Mouse (Mus musculus) forebrain, embryonic 13.5 days (tissue): ENCODE measurements at regions not wholly inside any gene's neighbourhood (a gene's known extent, or its start where the extent isn't known, plus 50 kb on each side); places are given as distances from the start of the nearest gene placed in this dataset.
A peak's percentile ranks its signal among the peaks of the same experiment; 100 is the strongest.

Experiments
- ATAC-seq: fragments of 200-750 bp; cut with Nextera tagmentation; 2 replicates; pipeline ENCODE4 v1.8.0; 2017
- H3K27ac ChIP-seq: fragments of 300-500 bp; sonication (generic); 2 replicates; pipeline ENCODE4 v1.5.1; 2015; ENCODE audit warnings: inconsistent platforms, mild to moderate bottlenecking, moderate library complexity
- H3K27me3 ChIP-seq: fragments of 300-500 bp; sonication (generic); 2 replicates; pipeline ENCODE4 v1.6.1; 2015; ENCODE audit warnings: mild to moderate bottlenecking, inconsistent platforms
- H3K36me3 ChIP-seq: fragments of 300-500 bp; sonication (generic); 2 replicates; pipeline ENCODE4 v1.6.1; 2015; ENCODE audit warnings: mild to moderate bottlenecking, inconsistent platforms; ENCODE audit not compliant: poor library complexity, severe bottlenecking
- H3K4me1 ChIP-seq: fragments of 300-500 bp; sonication (generic); 2 replicates; pipeline ENCODE4 v1.6.1; 2015; ENCODE audit warnings: inconsistent platforms
- H3K4me2 ChIP-seq: fragments of 300-500 bp; sonication (generic); 2 replicates; pipeline ENCODE4 v1.6.1; 2015; ENCODE audit warnings: inconsistent platforms, mild to moderate bottlenecking, moderate library complexity
- H3K4me3 ChIP-seq: fragments of 300-500 bp; sonication (generic); 2 replicates; pipeline ENCODE4 v1.5.1; 2015; ENCODE audit warnings: mild to moderate bottlenecking, inconsistent platforms
- H3K9ac ChIP-seq: fragments of 300-500 bp; sonication (generic); 2 replicates; pipeline ENCODE4 v1.6.1; 2015; ENCODE audit warnings: mild to moderate bottlenecking, inconsistent platforms
- H3K9me3 ChIP-seq: fragments of 300-500 bp; sonication (generic); replicated peaks from 2 replicates; pipeline ENCODE4 v1.6.1; 2016; ENCODE audit warnings: inconsistent platforms
- WGBS: fragments of 180-500 bp; shearing (Covaris S2); methylation state at CpG from one replicate; pipeline ENCODE4 v1.1.7; 2015; 5-methylcytosine and 5-hydroxymethylcytosine counted together

DNA sequence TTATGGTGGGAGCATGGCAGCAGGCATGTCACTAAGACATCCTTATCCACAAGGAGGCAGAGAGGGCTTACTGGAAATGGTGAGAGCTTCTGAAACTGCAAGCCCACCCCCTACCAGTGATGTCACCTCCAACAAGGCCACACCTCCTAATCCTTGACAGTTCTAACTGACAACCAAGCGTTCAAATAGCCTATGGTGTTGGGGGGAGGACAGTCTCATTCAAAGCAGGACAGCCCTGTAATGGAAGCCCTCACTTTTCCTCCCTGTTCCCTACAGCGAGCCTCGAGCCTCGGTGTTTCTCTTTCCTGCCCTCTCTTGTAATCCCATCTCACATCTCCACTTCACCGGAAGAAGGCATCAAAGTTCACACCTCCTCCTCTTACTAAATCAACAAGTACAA, 2290.6 kb upstream of the Gm7489 start:
- H3K4me2 ChIP-seq: no peak overlapping the region
- H3K27me3 ChIP-seq: no peaks in the 10 kb centered on the region
- no peak for ATAC-seq
- peaks cover 9% of the 10 kb centered on the region for H3K4me1 ChIP-seq
- no peaks in the 10 kb centered on the region for H3K36me3 ChIP-seq
- H3K4me3 ChIP-seq: no peak overlapping the region
- no peaks in the 10 kb centered on the region for H3K9me3 ChIP-seq
- WGBS: 80% methylated on average over 5 of the region's 5 CpGs
- H3K9ac ChIP-seq: no peak overlapping the region
- H3K27ac ChIP-seq: no peak overlapping the region

DNA sequence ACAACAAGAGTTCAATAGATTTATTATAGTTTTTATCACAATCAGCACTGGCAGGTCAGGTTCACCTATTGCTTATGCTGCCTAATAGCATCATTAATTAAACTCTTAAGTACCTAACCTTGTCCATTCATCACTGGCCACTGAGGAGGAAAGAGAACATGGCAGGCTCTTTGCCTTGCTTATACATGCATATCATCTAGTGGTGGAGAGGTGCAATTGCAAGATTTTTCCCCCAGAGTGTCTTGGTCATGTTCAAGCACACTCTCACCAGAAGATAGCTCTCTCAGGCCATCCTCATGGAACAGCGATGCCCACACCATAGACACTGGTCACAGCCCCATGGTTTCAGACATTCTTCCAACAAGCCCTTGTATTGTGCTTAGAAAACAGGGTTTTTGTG, 2289.1 kb upstream of the Gm7489 start:
- H3K4me1 ChIP-seq: peaks cover 9% of the 10 kb centered on the region
- WGBS: 85% methylated on average over 1 of the region's 1 CpGs

DNA sequence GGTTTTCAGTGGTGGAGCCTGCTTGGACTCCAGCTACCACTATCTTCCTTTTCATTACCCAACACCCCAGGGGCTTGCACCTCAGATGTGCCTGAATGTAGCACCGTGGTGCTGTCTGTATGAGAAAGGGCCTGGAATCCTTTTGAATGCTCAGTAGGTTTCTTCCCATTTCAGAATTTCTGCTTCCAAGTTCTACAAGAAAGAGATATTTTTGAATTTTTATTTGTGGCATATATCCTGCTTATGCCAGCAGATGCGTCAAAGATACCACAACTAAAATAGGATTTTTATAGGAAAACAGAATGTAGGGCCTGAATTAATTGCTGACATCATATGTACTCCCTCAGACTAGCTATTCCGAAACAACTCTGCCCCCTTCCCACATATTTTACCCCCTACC, 2286.9 kb upstream of the Gm7489 start:
- no peak for ATAC-seq
- no peaks in the 10 kb centered on the region for H3K4me1 ChIP-seq
- H3K27ac ChIP-seq: no peak overlapping the region
- H3K4me2 ChIP-seq: no peak overlapping the region
- H3K4me3 ChIP-seq: no peak overlapping the region
- 91% methylated on average over 3 of the region's 3 CpGs for WGBS
- H3K9ac ChIP-seq: no peak overlapping the region
- no peaks in the 10 kb centered on the region for H3K27me3 ChIP-seq
- no peaks in the 10 kb centered on the region for H3K9me3 ChIP-seq
- no peaks in the 10 kb centered on the region for H3K36me3 ChIP-seq

More for the DNA sequence above, 2289.1 kb upstream of the Gm7489 start:
- Histone ChIP-seq H3K4me3 (no peak overlapping the region), H3K27ac (no peak overlapping the region), H3K36me3 (no peaks in the 10 kb centered on the region), H3K27me3 (no peaks in the 10 kb centered on the region), H3K4me2 (no peak overlapping the region), H3K9ac (no peak overlapping the region), H3K9me3 (no peaks in the 10 kb centered on the region)
- no peak for ATAC-seq

DNA sequence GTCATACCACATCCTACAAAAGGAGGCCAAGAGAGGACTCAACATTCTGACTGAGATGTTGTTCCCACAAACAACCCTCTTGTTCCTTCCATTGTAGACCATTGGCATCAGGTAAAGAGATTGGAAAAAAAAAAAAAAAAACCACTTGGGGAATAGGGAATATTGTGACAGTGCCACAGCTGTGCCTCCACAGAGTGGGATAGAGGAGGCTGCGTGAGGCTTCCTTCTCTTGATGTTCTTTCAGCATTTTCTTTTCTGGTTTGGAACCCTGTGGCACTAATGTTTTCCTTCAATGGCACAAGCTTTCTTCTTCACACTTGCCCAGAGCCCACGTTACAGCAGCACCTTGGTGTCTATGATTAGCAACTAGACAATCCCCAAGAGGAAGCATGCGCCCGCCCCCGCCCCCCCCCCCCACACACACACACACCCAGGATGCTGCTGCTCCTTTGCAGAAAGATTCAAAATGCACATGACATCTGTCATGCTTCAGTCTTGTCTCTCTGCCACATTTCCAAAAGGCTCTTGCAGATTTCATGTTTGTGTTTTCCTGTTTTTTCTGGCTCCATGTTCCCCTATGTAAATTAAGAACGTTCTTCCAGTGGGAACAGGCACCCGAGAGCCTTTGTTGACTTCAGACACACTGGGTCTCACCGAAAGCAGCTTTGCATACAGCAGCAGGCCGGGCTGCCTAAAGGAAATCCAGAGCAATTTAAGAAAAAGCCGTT, 2283.4 kb upstream of the Gm7489 start:
- H3K36me3 ChIP-seq: no peaks in the 10 kb centered on the region
- no peak overlapping the region for H3K27ac ChIP-seq
- H3K9me3 ChIP-seq: no peaks in the 10 kb centered on the region
- peak; percentile 80 for ATAC-seq
- no peaks in the 10 kb centered on the region for H3K27me3 ChIP-seq
- no peaks in the 10 kb centered on the region for H3K4me1 ChIP-seq
- no peak overlapping the region for H3K9ac ChIP-seq
- H3K4me2 ChIP-seq: no peak overlapping the region
- 52% methylated on average over 10 of the region's 10 CpGs for WGBS
- no peak overlapping the region for H3K4me3 ChIP-seq

DNA sequence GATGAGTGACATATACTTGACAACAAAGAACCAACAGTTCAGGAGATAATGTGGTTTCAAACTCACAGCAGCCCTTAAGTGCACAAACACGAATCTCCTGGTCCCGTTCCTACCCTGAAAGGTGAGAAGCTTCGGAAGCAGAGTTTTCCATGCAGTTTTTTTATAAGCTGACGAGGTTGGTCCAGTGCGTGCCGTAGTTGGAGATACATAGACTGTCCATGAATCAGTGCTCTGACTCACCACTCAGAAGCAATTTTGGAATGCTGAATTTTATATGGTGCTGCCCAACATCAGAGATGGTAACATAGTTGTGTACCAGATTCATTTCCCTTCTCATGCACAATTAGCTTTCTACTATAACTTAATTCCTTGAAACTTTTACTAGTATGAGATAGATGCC, 2263.3 kb upstream of the Gm7489 start:
- Histone ChIP-seq H3K9me3 (no peaks in the 10 kb centered on the region), H3K27ac (no peak overlapping the region), H3K4me1 (no peaks in the 10 kb centered on the region), H3K9ac (no peak overlapping the region), H3K4me3 (no peak overlapping the region), H3K36me3 (no peaks in the 10 kb centered on the region), H3K4me2 (no peak overlapping the region), H3K27me3 (no peaks in the 10 kb centered on the region)
- no peak for ATAC-seq
- 95% methylated on average over 6 of the region's 6 CpGs for WGBS

DNA sequence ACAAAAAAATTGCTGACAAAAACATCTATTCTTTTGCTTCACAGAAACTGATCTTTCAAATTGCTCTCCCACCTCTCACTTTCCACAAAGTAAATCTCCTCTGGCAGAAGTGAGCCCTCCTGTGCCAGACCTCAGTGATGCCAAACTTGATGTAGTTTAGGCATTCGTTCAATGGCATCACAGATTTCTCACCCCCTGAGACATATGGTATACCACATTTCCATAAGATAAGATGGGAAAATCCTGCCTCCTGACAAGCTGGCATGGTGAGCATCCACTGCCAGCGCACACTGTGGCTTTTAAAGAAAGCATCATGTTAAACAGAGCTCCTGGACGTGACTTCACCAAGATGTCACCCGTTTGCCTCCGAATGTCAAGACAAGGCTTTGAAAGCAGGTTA, 2257.2 kb upstream of the Gm7489 start:
- Histone ChIP-seq H3K27me3 (no peaks in the 10 kb centered on the region), H3K4me2 (no peak overlapping the region), H3K9ac (no peak overlapping the region), H3K4me3 (no peak overlapping the region), H3K27ac (no peak overlapping the region), H3K36me3 (no peaks in the 10 kb centered on the region), H3K4me1 (no peaks in the 10 kb centered on the region; the same call in 1 of the 2 replicates), H3K9me3 (no peaks in the 10 kb centered on the region)
- ATAC-seq: peak; percentile 81; the same call in 1 of the 2 replicates
- 81% methylated on average over 5 of the region's 5 CpGs for WGBS

DNA sequence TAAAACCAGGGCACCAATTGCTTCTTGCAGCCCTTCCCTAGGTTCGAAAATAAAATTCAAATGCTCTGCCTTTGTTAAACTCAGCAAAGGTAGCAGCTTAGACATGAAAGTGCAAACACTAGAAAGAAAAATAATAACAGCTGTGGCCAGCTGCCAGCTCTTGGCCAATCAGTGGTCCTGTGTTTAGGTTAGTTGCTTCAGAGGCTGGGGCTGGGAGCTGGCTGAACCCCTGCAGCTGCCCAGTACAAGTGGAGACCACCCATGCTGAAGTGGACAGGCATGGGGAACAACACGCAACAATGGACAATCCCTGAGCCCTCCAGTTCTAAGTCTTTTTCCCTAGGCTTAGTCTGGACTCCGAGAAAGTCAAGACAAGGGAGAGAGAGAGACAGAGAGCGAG, 2256.2 kb upstream of the Gm7489 start:
- Histone ChIP-seq H3K27ac (no peak overlapping the region), H3K4me3 (no peak overlapping the region)
- no peak for ATAC-seq

DNA sequence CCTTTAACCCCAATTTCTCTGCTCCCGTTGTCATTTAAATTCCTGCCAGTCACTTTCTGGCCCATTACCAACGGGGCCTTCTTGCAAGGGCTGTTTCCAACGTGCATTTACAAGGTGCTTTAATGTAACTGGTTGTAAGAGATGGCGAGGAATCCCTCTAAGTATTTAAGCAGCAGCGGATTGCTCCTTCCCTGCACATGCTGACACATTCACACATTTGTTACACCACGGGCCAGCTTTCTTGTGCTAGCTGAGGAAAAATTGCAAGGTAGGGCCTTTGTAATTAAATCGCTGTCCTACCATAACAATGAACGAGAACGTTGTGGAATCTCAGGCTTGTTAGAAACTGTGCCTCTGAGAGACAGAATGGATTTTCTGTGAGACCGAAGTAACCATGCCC, 2252.8 kb upstream of the Gm7489 start:
- no peak overlapping the region for H3K9ac ChIP-seq
- ATAC-seq: no peak
- no peak overlapping the region for H3K27ac ChIP-seq
- H3K36me3 ChIP-seq: no peaks in the 10 kb centered on the region
- H3K27me3 ChIP-seq: no peaks in the 10 kb centered on the region
- no peaks in the 10 kb centered on the region for H3K9me3 ChIP-seq
- WGBS: 57% methylated on average over 10 of the region's 10 CpGs
- no peak overlapping the region for H3K4me3 ChIP-seq
- peaks cover 19% of the 10 kb centered on the region for H3K4me1 ChIP-seq
- no peak overlapping the region for H3K4me2 ChIP-seq

More for the DNA sequence above, 2256.2 kb upstream of the Gm7489 start:
- 31% methylated on average over 4 of the region's 4 CpGs for WGBS
- Histone ChIP-seq H3K9ac (no peak overlapping the region), H3K4me2 (no peak overlapping the region), H3K4me1 (no peaks in the 10 kb centered on the region; the same call in 1 of the 2 replicates), H3K36me3 (no peaks in the 10 kb centered on the region), H3K9me3 (no peaks in the 10 kb centered on the region), H3K27me3 (no peaks in the 10 kb centered on the region)

DNA sequence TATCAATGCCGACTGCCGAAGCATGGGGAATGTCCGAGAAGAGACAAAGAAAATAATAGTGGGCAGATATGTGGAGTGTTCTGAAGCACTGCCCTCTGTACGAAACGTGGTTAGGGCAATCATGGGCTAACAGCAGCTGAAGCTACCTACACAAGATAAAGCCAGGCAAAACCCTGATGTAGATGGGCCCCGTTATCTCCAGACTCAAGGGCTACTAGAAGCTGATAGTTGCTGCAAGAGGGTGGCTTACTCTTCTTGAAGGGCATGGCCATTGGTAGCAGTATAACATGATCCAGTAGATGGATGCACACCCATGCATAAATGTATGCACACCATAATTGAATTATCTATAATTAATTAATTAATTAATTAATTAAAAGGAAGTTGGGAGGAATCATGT, 2251.6 kb upstream of the Gm7489 start:
- no peak for ATAC-seq
- WGBS: 85% methylated on average over 6 of the region's 6 CpGs
- Histone ChIP-seq H3K27ac (no peak overlapping the region), H3K4me3 (no peak overlapping the region), H3K9me3 (no peaks in the 10 kb centered on the region), H3K36me3 (no peaks in the 10 kb centered on the region), H3K4me1 (peaks cover 19% of the 10 kb centered on the region), H3K27me3 (no peaks in the 10 kb centered on the region), H3K9ac (no peak overlapping the region), H3K4me2 (no peak overlapping the region)

DNA sequence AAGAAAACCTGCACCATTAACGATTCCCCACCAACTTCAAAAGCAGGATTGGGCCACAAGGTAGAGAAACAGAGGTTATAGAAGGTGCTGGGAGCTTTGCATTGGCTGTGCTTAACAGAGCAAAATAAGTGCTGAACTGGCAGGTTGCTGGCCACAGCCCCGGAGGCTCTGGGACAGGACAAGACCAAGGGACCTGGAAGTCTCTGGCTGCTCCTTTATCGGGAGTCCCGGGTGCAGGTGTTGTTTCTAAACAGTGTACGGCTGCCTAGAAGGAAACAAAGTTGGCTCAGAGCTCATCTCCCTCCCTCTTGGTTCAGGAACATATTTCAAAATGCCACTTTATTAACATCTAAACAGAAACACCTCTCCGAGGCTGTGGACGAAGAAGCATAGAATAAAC, 2250.0 kb upstream of the Gm7489 start:
- peaks cover 19% of the 10 kb centered on the region for H3K4me1 ChIP-seq
- H3K27ac ChIP-seq: peak overlapping the region; percentile 78
- H3K9ac ChIP-seq: peak overlapping the region; percentile 34
- H3K27me3 ChIP-seq: no peaks in the 10 kb centered on the region
- H3K9me3 ChIP-seq: no peaks in the 10 kb centered on the region
- H3K4me3 ChIP-seq: peak overlapping the region; percentile 19
- H3K4me2 ChIP-seq: peak overlapping the region; percentile 52
- ATAC-seq: peak; percentile 52
- WGBS: 5% methylated on average over 7 of the region's 7 CpGs
- H3K36me3 ChIP-seq: no peaks in the 10 kb centered on the region

DNA sequence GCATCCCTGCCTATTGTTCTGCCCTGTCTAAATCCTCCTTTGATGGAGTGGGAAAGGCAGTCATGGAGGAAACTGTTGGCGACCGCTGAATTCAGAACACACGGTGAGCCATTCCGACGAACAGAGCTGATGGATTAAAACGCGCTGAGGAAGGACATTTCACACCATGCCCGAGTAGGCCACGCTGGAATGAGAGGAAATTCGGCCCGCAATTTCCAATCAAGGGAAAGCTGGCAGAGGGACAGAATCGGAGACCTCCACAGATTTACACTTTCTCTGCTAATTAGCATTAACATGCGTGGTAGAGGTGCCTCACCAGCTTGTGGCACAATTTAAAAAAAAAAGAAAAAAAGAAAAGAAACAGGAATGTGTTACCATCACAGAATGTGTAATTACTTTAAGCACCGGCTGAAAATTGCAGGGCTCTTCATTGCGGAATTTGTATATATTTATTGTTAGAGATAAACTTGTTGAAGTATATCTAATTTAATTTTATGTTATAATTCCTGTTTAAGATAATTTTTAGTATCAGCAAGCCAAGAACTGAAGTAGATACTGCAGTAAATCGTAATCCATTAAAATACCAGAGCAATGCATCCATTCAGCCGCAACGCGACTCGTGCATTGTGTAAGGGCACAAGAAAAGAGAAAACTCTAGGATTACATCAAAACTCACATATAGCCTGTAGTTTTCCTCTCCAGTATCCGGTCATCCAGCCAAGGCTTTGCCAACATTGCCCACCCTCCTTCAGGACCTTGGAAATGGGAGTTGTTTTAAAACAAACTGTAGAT, 2249.4 kb upstream of the Gm7489 start:
- peak overlapping the region; percentile 34 for H3K9ac ChIP-seq
- H3K27me3 ChIP-seq: no peaks in the 10 kb centered on the region
- peaks cover 19% of the 10 kb centered on the region for H3K4me1 ChIP-seq
- H3K4me3 ChIP-seq: peak overlapping the region; percentile 19
- H3K27ac ChIP-seq: peak overlapping the region; percentile 78
- 11% methylated on average over 21 of the region's 21 CpGs for WGBS
- peak overlapping the region; percentile 52 for H3K4me2 ChIP-seq
- no peaks in the 10 kb centered on the region for H3K9me3 ChIP-seq
- ATAC-seq: peak; percentile 78
- no peaks in the 10 kb centered on the region for H3K36me3 ChIP-seq

DNA sequence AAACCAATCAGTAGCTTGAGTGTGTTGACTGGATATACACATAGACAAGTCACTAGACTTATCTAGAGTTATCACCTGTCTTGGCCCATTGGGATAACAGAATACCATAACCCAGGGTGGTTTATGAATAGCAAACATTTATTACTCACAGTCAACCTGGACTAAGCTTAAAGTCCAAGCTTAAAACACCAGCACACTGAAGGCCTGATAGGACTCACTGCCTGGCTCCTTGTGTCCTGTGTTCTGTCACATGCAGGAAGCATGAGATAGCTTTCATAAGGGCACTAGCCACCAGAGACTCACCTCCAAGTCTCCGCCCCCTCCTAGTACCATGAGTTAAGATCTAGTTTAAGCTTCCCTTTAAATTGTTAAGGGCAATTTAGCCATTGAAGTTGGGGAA, 2247.1 kb upstream of the Gm7489 start:
- Histone ChIP-seq H3K9me3 (no peaks in the 10 kb centered on the region), H3K27me3 (no peaks in the 10 kb centered on the region), H3K4me3 (no peak overlapping the region), H3K36me3 (no peaks in the 10 kb centered on the region), H3K9ac (no peak overlapping the region), H3K4me2 (no peak overlapping the region), H3K4me1 (peaks cover 19% of the 10 kb centered on the region), H3K27ac (no peak overlapping the region)
- 93% methylated on average over 1 of the region's 1 CpGs for WGBS
- ATAC-seq: no peak
